Mouse (Mus musculus): ENCODE data around the gene Svs5. TPM values are rescaled to one million over a fixed set of nuclear protein-coding genes. Genes with fewer than 3 reads are reported as not detected.
A peak's percentile ranks its signal among the peaks of the same experiment; 100 is the strongest.
"Not testable (repeated sequence)": the region's sequence is repeated elsewhere in the genome, so short reads cannot be mapped to it uniquely, and the experiment has no call there.

Svs5 gene
- total RNA-seq (2021) (not detected), polyA plus RNA-seq (2012; rRNA removed) (not detected in 2 replicates)
- long read RNA-seq = 0 reads

DNA sequence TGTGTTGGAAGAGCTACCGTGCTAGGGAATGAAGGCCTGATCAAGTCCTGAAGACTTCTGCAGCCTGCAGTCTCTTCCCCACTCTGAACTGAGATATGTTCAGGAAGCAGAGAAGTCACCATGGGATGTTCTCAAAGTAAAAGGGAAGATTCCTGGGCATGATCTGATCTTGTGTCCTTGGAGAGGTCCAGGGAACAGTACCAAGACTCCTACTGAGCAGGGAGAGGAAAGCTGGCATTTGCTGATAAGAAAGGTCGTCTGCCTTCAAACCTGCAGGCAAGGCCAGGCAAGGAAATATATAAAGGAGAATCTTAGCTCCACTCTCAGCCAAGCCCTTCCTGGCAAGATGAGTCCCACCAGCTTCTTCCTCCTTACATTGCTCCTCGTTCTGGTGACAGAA lies at the start of gene Svs5:
Gene Svs5 (plus strand): TSS at position 301 of the 400 bp plus-strand sequence.
- H3K27me3 ChIP-seq (ENCODE audit: control insufficient read depth, insufficient read depth, low read length); intact Hi-C loops (cut with DNase I); H3K79me2 ChIP-seq (replicated peaks; ENCODE audit: control insufficient read depth, insufficient read depth, low read length); H3K4me3 ChIP-seq; H3K9ac ChIP-seq (ENCODE audit: low read depth, low read length); DNase-seq; H3K27ac ChIP-seq; H3K36me3 ChIP-seq (ENCODE audit: control insufficient read depth, insufficient read depth, low read length); H3K4me1 ChIP-seq (ENCODE audit: control insufficient read depth, insufficient read depth, low read length): not testable (repeated sequence)
- 47% methylated on average over 3 of the region's 3 CpGs for WGBS

DNA sequence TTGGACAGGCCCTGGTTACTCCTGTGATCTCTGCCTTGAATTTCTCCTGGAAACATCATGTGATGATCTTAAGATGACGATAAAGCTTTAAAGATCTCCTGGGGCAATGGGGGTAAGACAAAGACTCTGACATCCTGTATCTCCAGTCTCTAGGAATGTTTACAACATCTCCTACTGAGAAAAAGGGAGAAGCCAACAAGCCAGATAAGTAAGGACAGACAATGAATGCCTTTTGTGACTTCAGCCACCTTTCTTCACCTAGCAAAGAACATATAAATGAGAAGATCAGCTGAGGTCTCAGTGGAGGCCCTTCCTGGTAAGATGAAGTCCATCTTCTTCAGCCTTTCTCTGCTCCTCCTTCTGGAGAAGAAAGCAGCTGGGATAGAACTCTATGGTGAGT lies 43.6 kb upstream of the Svs5 start, which contains the start of gene Svs3a:
Gene Svs3a (plus strand): TSS at position 301 of the 400 bp plus-strand sequence.
- H3K79me2 ChIP-seq (replicated peaks; ENCODE audit: control insufficient read depth, insufficient read depth, low read length); DNase-seq; H3K9ac ChIP-seq (ENCODE audit: low read depth, low read length); intact Hi-C loops (cut with DNase I); H3K36me3 ChIP-seq (ENCODE audit: control insufficient read depth, insufficient read depth, low read length); H3K4me1 ChIP-seq (ENCODE audit: control insufficient read depth, insufficient read depth, low read length); H3K27ac ChIP-seq; H3K4me3 ChIP-seq; H3K27me3 ChIP-seq (ENCODE audit: control insufficient read depth, insufficient read depth, low read length): not testable (repeated sequence)
- WGBS = 65% methylated on average over 1 of the region's 1 CpGs

DNA sequence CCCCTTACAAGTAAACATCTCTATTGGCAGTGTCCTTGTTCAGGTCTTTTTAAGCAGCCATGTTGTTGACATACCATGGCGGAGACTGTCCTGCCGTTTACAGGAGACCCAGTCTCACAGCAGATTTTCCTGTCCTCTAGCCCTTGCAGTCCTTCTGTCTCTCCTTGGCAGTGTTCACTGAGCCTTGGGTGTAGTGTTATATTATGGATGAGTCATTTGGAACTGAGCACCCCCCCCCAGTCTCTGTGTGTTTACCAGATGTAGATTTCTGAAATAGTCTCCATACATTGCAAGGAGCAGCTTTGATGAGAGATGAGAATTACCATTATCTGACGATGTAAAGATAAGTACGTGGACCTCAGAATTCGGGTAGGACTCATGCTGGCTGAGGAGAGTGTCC lies 19.9 kb upstream of the Svs5 start:
- no peaks in the 10 kb centered on the region for H3K4me1 ChIP-seq (ENCODE audit: control insufficient read depth, insufficient read depth, low read length)

DNA sequence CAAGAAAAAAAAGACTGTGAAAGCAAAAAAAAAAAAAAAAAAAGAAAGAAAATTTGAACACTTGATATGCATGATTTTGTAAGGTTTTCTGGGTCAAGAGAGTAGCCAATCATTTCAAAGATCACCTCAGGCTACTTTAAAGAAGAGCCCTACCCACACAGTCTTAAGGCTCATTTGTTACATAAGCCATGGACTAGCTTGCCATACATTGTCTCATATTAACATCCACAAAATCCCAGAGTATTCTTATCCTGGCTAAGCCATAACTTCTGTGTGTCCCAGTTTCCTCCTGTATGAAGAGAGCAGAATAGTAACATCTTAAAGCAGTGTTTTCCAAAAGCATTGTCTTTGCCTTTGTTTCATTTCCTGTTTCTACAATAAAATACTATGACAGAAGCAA lies 17.1 kb upstream of the Svs5 start:
- H3K27ac ChIP-seq; H3K4me1 ChIP-seq (ENCODE audit: control insufficient read depth, insufficient read depth, low read length); H3K79me2 ChIP-seq (replicated peaks; ENCODE audit: control insufficient read depth, insufficient read depth, low read length); H3K27me3 ChIP-seq (ENCODE audit: control insufficient read depth, insufficient read depth, low read length); intact Hi-C loops (cut with DNase I); H3K4me3 ChIP-seq; H3K9ac ChIP-seq (ENCODE audit: low read depth, low read length); H3K36me3 ChIP-seq (ENCODE audit: control insufficient read depth, insufficient read depth, low read length); DNase-seq: not testable (repeated sequence)

More for the DNA sequence above, 19.9 kb upstream of the Svs5 start:
- Histone ChIP-seq H3K27me3 (ENCODE audit: control insufficient read depth, insufficient read depth, low read length) (no peaks in the 10 kb centered on the region), H3K36me3 (ENCODE audit: control insufficient read depth, insufficient read depth, low read length) (no peaks in the 10 kb centered on the region), H3K9ac (ENCODE audit: low read depth, low read length) (no peak overlapping the region), H3K27ac (no peak overlapping the region), H3K79me2 (replicated peaks; ENCODE audit: control insufficient read depth, insufficient read depth, low read length) (no peaks in the 10 kb centered on the region), H3K4me3 (no peak overlapping the region)
- TF ChIP-seq POLR2A (IDR thresholded peaks at IDR 0.05; ENCODE audit: insufficient read depth, low read depth, low read length) (no peak), EP300 (IDR thresholded peaks at IDR 0.05; ENCODE audit: insufficient read depth, low read depth, low read length) (no peak), CTCF (IDR thresholded peaks at IDR 0.05) (no peak)
- 75% methylated on average over 5 of the region's 5 CpGs for WGBS
- no peak for DNase-seq
- intact Hi-C loops (cut with DNase I) = no loop called here

DNA sequence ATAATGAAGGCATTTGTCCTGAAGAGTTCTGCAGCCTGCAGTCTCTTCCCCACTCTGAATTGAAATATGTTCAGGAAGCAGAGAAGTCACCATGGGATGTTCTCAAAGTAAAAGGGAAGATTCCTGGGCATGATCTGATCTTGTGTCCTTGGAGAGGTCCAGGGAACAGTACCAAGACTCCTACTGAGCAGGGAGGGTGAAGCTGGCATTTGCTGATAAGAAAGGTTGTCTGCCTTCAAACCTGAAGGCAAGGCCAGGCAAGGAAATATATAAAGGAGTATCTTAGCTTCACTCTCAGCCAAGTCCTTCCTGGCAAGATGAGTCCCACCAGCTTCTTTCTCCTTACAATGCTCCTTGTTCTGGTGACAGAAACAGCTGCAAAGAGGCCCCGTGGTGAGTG lies 16.1 kb upstream of the Svs5 start, which contains the start of gene Svs6:
Gene Svs6 (plus strand): TSS at position 301 of the 400 bp plus-strand sequence.
- intact Hi-C loops (cut with DNase I); H3K36me3 ChIP-seq (ENCODE audit: control insufficient read depth, insufficient read depth, low read length); H3K27ac ChIP-seq; H3K79me2 ChIP-seq (replicated peaks; ENCODE audit: control insufficient read depth, insufficient read depth, low read length); DNase-seq; H3K27me3 ChIP-seq (ENCODE audit: control insufficient read depth, insufficient read depth, low read length); H3K4me1 ChIP-seq (ENCODE audit: control insufficient read depth, insufficient read depth, low read length); H3K9ac ChIP-seq (ENCODE audit: low read depth, low read length); H3K4me3 ChIP-seq: not testable (repeated sequence)
- 63% methylated on average over 1 of the region's 1 CpGs for WGBS

DNA sequence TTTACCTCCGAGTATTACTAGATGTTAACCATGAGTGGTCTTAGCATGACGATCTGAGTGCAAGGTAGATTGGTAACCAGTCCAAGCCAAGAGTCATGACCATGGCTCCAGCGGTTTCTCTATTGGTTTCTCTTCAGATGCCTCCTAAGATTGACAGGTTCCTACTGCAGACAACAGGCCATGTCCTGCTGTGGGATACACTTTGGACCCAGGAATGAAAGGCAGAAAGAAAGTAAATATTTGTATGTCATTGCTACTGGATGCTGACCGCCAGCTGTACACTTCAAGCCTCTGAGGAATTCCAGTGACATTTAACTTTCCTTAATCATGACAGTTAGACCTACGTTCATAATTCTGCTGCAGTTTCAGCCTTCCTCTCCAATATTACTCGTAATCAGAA lies 11.6 kb upstream of the Svs5 start:
- intact Hi-C loops (cut with DNase I) = no loop called here
- Histone ChIP-seq H3K36me3 (ENCODE audit: control insufficient read depth, insufficient read depth, low read length) (no peaks in the 10 kb centered on the region), H3K79me2 (replicated peaks; ENCODE audit: control insufficient read depth, insufficient read depth, low read length) (no peaks in the 10 kb centered on the region), H3K4me3 (no peak overlapping the region), H3K9ac (ENCODE audit: low read depth, low read length) (no peak overlapping the region), H3K27ac (no peak overlapping the region), H3K27me3 (ENCODE audit: control insufficient read depth, insufficient read depth, low read length) (no peaks in the 10 kb centered on the region), H3K4me1 (ENCODE audit: control insufficient read depth, insufficient read depth, low read length) (no peaks in the 10 kb centered on the region)
- DNase-seq = no peak
- WGBS = 76% methylated on average over 6 of the region's 6 CpGs
- TF ChIP-seq EP300 (IDR thresholded peaks at IDR 0.05; ENCODE audit: insufficient read depth, low read depth, low read length) (no peak), CTCF (IDR thresholded peaks at IDR 0.05) (no peak), POLR2A (IDR thresholded peaks at IDR 0.05; ENCODE audit: insufficient read depth, low read depth, low read length) (no peak)

DNA sequence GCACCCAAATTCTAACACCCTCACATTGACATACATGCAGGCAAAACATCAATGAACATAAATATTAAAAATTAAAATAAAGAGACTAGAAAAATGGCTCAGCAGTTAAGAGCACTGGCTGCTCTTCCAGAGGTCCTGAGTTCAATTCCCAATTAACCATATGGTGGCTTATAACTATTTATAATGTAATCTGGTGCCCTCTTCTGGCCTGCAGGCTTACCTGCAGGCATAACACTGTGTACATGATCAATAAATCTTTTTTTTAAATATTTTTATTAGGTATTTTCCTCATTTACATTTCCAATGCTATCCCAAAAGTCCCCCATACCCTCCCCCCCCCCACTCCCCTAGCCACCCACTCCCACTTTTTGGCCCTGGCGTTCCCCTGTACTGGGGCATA lies 11.2 kb downstream of the Svs5 start:
- H3K9ac ChIP-seq (ENCODE audit: low read depth, low read length); H3K36me3 ChIP-seq (ENCODE audit: control insufficient read depth, insufficient read depth, low read length); DNase-seq; H3K27me3 ChIP-seq (ENCODE audit: control insufficient read depth, insufficient read depth, low read length); H3K4me3 ChIP-seq; H3K27ac ChIP-seq; H3K4me1 ChIP-seq (ENCODE audit: control insufficient read depth, insufficient read depth, low read length); H3K79me2 ChIP-seq (replicated peaks; ENCODE audit: control insufficient read depth, insufficient read depth, low read length): not testable (repeated sequence)
- intact Hi-C loops (cut with DNase I) = loop anchor here (10.0 kb wide), 2 partner anchors 209 to 239 kb away; no protein-coding TSS in a partner anchor
- TF ChIP-seq CTCF (IDR thresholded peaks at IDR 0.05) = peak; percentile 56
- 62% methylated on average over 1 of the region's 1 CpGs for WGBS
